Mouse (Mus musculus): ENCODE measurements around the gene Hyal1.

DNA sequence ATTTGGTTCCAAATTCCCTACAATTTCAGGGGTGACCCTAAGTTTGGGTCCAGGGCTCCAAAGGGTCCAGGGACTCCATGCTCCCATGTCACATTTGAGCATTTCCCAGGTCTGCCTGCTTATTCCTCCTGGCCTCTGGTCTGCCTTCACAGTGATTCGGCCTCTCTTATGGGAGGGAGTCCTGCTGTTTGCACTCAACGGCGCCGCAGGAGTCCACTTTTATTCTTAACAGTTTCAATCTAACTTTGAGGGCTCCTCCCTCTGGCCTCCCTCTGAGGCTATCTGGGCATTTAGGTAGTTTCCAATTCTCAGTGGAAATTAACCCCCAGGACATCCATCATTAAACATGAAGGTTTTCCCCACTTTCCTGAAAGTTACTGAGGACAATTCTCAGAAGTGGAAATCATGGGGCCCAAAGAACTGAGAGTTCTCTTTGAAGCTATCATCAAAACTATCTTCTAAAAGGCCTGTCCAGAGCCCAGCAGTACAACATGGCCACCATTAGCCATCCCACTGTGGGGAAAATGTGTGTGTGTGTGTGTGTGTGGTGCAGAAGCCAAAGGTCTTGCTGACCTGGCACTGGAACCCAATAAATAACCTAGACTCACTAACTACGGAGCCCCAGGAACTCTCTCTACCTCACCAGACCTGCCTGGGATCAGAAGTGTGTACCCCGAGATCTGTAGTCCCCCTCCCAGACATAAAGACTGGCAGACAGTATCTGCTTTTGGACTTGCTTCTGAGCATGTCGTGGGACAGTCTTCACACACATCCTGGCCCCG lies 17.7 kb downstream of the Hyal1 start:
- no peak for TF ChIP-seq GATA1 (IDR thresholded peaks at IDR 0.05; ENCODE audit: low read length)
- no peak for TF ChIP-seq TAL1 (IDR thresholded peaks at IDR 0.05; ENCODE audit: low read length)
